Mouse (Mus musculus): ENCODE data around the gene Olfr1150-ps1. TPM values are rescaled to one million over a fixed set of nuclear protein-coding genes. Genes with fewer than 3 reads are reported as not detected.

The Olfr1150-ps1 gene
- polyA plus RNA-seq, 1 experiment from 2014 or later = not detected

Other genes with a start within 250 kb of the Olfr1150-ps1 start
- not detected in 2 replicates for gene Olfr1130, start 237.8 kb upstream of the Olfr1150-ps1 start, polyA plus RNA-seq (2014; fragmentation: Nextera tagmentation; extraction: Ambion mirVana)
- not detected in 2 replicates for gene Olfr1131, start 216.9 kb upstream of the Olfr1150-ps1 start, polyA plus RNA-seq (2014; fragmentation: Nextera tagmentation; extraction: Ambion mirVana)
- not detected in 2 replicates for gene Olfr1132, start 206.5 kb upstream of the Olfr1150-ps1 start, polyA plus RNA-seq (2014; fragmentation: Nextera tagmentation; extraction: Ambion mirVana)
- gene Olfr1133, start 196.6 kb upstream of the Olfr1150-ps1 start, polyA plus RNA-seq (2014; fragmentation: Nextera tagmentation; extraction: Ambion mirVana) = not detected in 2 replicates
- gene Olfr1134, start 185.5 kb upstream of the Olfr1150-ps1 start, polyA plus RNA-seq (2014; fragmentation: Nextera tagmentation; extraction: Ambion mirVana) = not detected in 2 replicates
- not detected in 2 replicates for gene Olfr1135, start 170.3 kb upstream of the Olfr1150-ps1 start, polyA plus RNA-seq (2014; fragmentation: Nextera tagmentation; extraction: Ambion mirVana)
- not detected in 2 replicates for gene Olfr1136, start 150.0 kb upstream of the Olfr1150-ps1 start, polyA plus RNA-seq (2014; fragmentation: Nextera tagmentation; extraction: Ambion mirVana)
- not detected in 2 replicates for gene Olfr1137, start 130.8 kb upstream of the Olfr1150-ps1 start, polyA plus RNA-seq (2014; fragmentation: Nextera tagmentation; extraction: Ambion mirVana)
- gene Olfr1138, start 104.0 kb upstream of the Olfr1150-ps1 start, polyA plus RNA-seq (2014; fragmentation: Nextera tagmentation; extraction: Ambion mirVana) = not detected in 2 replicates
- not detected in 2 replicates for gene Olfr1140, start 100.2 kb upstream of the Olfr1150-ps1 start, polyA plus RNA-seq (2014; fragmentation: Nextera tagmentation; extraction: Ambion mirVana)
- not detected in 2 replicates for gene Olfr1141, start 90.0 kb upstream of the Olfr1150-ps1 start, polyA plus RNA-seq (2014; fragmentation: Nextera tagmentation; extraction: Ambion mirVana)
- not detected in 2 replicates for gene Olfr152, start 64.5 kb upstream of the Olfr1150-ps1 start, polyA plus RNA-seq (2014; fragmentation: Nextera tagmentation; extraction: Ambion mirVana)
- 0.17 TPM in 1 of 2 replicates, not detected in the other for gene Olfr1143, start 43.4 kb upstream of the Olfr1150-ps1 start, polyA plus RNA-seq (2014; fragmentation: Nextera tagmentation; extraction: Ambion mirVana)
- gene Olfr1145, start 34.2 kb upstream of the Olfr1150-ps1 start, polyA plus RNA-seq (2014; fragmentation: Nextera tagmentation; extraction: Ambion mirVana) = not detected in 2 replicates
- gene Olfr1148, start 13.5 kb upstream of the Olfr1150-ps1 start, polyA plus RNA-seq (2014; fragmentation: Nextera tagmentation; extraction: Ambion mirVana) = not detected in 2 replicates
- gene Olfr1151, start 11.9 kb downstream of the Olfr1150-ps1 start, polyA plus RNA-seq (2014; fragmentation: Nextera tagmentation; extraction: Ambion mirVana) = not detected in 2 replicates
- gene Olfr1152, start 22.5 kb downstream of the Olfr1150-ps1 start, polyA plus RNA-seq (2014; fragmentation: Nextera tagmentation; extraction: Ambion mirVana) = not detected in 2 replicates
- gene Olfr1153, start 51.0 kb downstream of the Olfr1150-ps1 start, polyA plus RNA-seq (2014; fragmentation: Nextera tagmentation; extraction: Ambion mirVana) = not detected in 2 replicates
- not detected in 2 replicates for gene Olfr1154, start 61.2 kb downstream of the Olfr1150-ps1 start, polyA plus RNA-seq (2014; fragmentation: Nextera tagmentation; extraction: Ambion mirVana)
- not detected in 2 replicates for gene Olfr1155, start 101.1 kb downstream of the Olfr1150-ps1 start, polyA plus RNA-seq (2014; fragmentation: Nextera tagmentation; extraction: Ambion mirVana)
- not detected in 2 replicates for gene Olfr1156, start 109.1 kb downstream of the Olfr1150-ps1 start, polyA plus RNA-seq (2014; fragmentation: Nextera tagmentation; extraction: Ambion mirVana)
- gene Olfr1157, start 124.3 kb downstream of the Olfr1150-ps1 start, polyA plus RNA-seq (2014; fragmentation: Nextera tagmentation; extraction: Ambion mirVana) = not detected in 2 replicates
- not detected in 2 replicates for gene Olfr74, start 130.7 kb downstream of the Olfr1150-ps1 start, polyA plus RNA-seq (2014; fragmentation: Nextera tagmentation; extraction: Ambion mirVana)
- gene Olfr1158, start 146.1 kb downstream of the Olfr1150-ps1 start, polyA plus RNA-seq (2014; fragmentation: Nextera tagmentation; extraction: Ambion mirVana) = not detected in 2 replicates
- not detected in 2 replicates for gene Olfr1160, start 164.3 kb downstream of the Olfr1150-ps1 start, polyA plus RNA-seq (2014; fragmentation: Nextera tagmentation; extraction: Ambion mirVana)
- not detected in 2 replicates for gene Olfr1161, start 178.8 kb downstream of the Olfr1150-ps1 start, polyA plus RNA-seq (2014; fragmentation: Nextera tagmentation; extraction: Ambion mirVana)
- not detected in 2 replicates for gene Olfr73, start 193.7 kb downstream of the Olfr1150-ps1 start, polyA plus RNA-seq (2014; fragmentation: Nextera tagmentation; extraction: Ambion mirVana)
- gene Olfr1162, start 207.1 kb downstream of the Olfr1150-ps1 start, polyA plus RNA-seq (2014; fragmentation: Nextera tagmentation; extraction: Ambion mirVana) = not detected in 2 replicates
- not detected in 2 replicates for gene Olfr1163, start 227.8 kb downstream of the Olfr1150-ps1 start, polyA plus RNA-seq (2014; fragmentation: Nextera tagmentation; extraction: Ambion mirVana)
- gene Olfr1164, start 250.0 kb downstream of the Olfr1150-ps1 start, polyA plus RNA-seq (2014; fragmentation: Nextera tagmentation; extraction: Ambion mirVana) = not detected in 2 replicates

Data from embryonic facial prominence, embryonic 11.5 days (tissue).